Mouse (Mus musculus) forebrain, embryonic 14.5 days (tissue): ENCODE results near the gene Frmpd2. TPM values are rescaled to one million over a fixed set of nuclear protein-coding genes. Genes with fewer than 3 reads are reported as not detected.

ENCODE experiments used
- ATAC-seq: fragments of 200-750 bp; cut with Nextera tagmentation; 2 replicates; pipeline ENCODE4 v1.8.0; 2017; ENCODE audit warnings: mild to moderate bottlenecking, moderate library complexity
- DNase-seq: peaks from one replicate; pipeline ENCODE4 v3.0.0-alpha.2; 2015; ENCODE audit warnings: low spot score
- H3K27ac ChIP-seq: fragments of 300-500 bp; sonication (generic); 2 replicates; pipeline ENCODE4 v1.5.1; 2014; ENCODE audit warnings: low read depth, mild to moderate bottlenecking, control low read depth, low read length, moderate library complexity
- H3K27me3 ChIP-seq: fragments of 300-500 bp; sonication (generic); replicated peaks from 2 replicates; pipeline ENCODE4 v1.6.1; 2014; ENCODE audit warnings: low read length, control low read depth, mixed read lengths; ENCODE audit not compliant: control insufficient read depth, insufficient read depth
- H3K36me3 ChIP-seq: fragments of 300-500 bp; sonication (generic); 2 replicates; pipeline ENCODE4 v1.6.1; 2014; ENCODE audit warnings: low read length, control low read depth; ENCODE audit not compliant: control insufficient read depth, insufficient read depth
- H3K4me1 ChIP-seq: fragments of 300-500 bp; sonication (generic); 2 replicates; pipeline ENCODE4 v1.6.1; 2014; ENCODE audit warnings: antibody characterized with exemption, low read length, control low read depth; ENCODE audit not compliant: control insufficient read depth, insufficient read depth
- H3K4me2 ChIP-seq: fragments of 300-500 bp; sonication (generic); 2 replicates; pipeline ENCODE4 v1.6.1; 2014; ENCODE audit warnings: mild to moderate bottlenecking, control low read depth, low read length
- H3K4me3 ChIP-seq: fragments of 300-500 bp; sonication (generic); 2 replicates; pipeline ENCODE4 v1.5.1; 2014; ENCODE audit warnings: low read depth, low read length, control low read depth
- H3K9ac ChIP-seq: fragments of 300-500 bp; sonication (generic); 2 replicates; pipeline ENCODE4 v1.6.1; 2014; ENCODE audit warnings: mild to moderate bottlenecking, low read length, control low read depth, moderate library complexity
- H3K9me3 ChIP-seq: fragments of 300-500 bp; sonication (generic); replicated peaks from 2 replicates; pipeline ENCODE4 v1.6.1; 2016; ENCODE audit warnings: low read length, control low read depth, mixed read lengths; ENCODE audit not compliant: control insufficient read depth
- WGBS: fragments of 180-500 bp; shearing (Covaris S2); extraction: QIAGEN DNeasy Blood & Tissue Kit; methylation state at CpG from one replicate; pipeline ENCODE4 v1.1.7; 2014; 5-methylcytosine and 5-hydroxymethylcytosine counted together
- polyA plus RNA-seq: library from polyadenylated mRNA; unstranded; fragments of >200 nt; fragmentation: Nextera tagmentation; extraction: Ambion mirVana; gene quantifications from 2 replicates; pipeline ENCODE4 v1.2.1, GENCODE M21; 2014

The Frmpd2 gene
- polyA plus RNA-seq, 1 experiment from 2014 or later: 0.03 TPM

DNA sequence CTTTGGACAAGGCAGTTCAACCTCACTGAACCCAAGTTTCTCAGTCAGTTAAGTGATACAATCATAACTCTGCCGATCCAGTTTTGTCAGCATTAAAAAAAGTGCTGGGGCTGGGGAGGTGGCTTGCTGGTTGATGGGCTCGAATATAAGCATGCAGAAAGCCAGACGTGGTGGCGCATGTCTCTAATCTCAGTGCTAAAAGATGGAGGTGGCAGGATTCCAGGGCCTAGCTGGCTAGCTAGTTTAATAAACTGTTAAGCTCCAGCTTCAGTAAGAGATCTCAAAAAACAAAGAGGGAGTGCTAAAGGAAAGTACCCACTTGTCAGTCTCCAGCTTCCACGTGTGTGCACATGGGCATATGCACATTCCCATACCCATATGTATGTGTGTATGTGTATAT is 25.9 kb downstream of the Frmpd2 start:
- Histone ChIP-seq H3K4me3 (no peak overlapping the region), H3K27ac (no peak overlapping the region), H3K4me2 (no peak overlapping the region), H3K9ac (no peak overlapping the region), H3K4me1 (no peaks in the 10 kb centered on the region), H3K9me3 (no peaks in the 10 kb centered on the region), H3K36me3 (no peaks in the 10 kb centered on the region), H3K27me3 (no peaks in the 10 kb centered on the region)
- DNase-seq: peak; percentile 42
- 69% methylated on average over 5 of the region's 5 CpGs for WGBS
- ATAC-seq: no peak

DNA sequence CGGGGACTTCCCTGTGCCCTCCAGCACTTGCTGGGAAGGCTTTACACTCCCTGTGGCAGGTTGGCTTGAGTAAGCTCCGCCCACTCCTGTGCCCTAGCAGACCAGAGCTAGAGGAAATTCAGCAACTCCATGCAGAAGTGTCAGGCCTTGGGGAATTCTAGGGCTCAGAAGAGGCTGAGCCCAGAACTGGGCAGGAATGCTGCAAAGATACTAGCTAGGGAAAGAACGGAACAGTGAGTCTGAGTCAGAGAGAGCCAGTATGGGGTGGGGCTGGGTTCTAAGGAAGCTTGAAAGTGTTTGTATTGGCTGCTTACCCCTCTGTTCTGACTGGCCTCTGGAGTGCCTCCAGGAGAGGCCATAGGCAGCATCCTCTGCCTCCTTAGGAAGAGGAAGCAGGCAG is 27.4 kb downstream of the Frmpd2 start:
- Histone ChIP-seq H3K36me3 (no peaks in the 10 kb centered on the region), H3K4me3 (no peak overlapping the region), H3K27me3 (no peaks in the 10 kb centered on the region), H3K4me2 (no peak overlapping the region), H3K4me1 (no peaks in the 10 kb centered on the region), H3K9ac (no peak overlapping the region), H3K9me3 (no peaks in the 10 kb centered on the region), H3K27ac (no peak overlapping the region)
- ATAC-seq (no peak), DNase-seq (no peak)
- WGBS: 64% methylated on average over 3 of the region's 3 CpGs

DNA sequence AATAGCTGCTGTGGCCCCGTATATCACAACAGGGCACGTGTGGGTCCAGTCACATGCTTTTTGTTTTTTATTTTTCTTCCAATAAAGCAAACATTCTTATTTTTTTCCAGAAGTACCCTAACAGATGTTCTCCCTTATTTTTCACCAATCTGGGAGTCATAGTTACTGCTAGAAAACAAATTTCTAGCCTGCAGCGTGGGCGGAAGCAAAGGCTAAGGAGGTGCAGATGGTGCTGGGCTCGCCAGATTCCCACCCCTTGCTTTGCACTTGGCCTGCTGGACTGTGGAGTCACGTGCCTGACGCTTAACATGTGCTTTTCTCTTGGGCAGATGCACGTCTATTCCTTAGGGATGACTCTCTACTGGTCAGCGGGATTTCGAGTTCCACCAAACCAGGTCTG is 29.1 kb downstream of the Frmpd2 start:
- DNase-seq (no peak), ATAC-seq (no peak)
- Histone ChIP-seq H3K4me2 (no peak overlapping the region), H3K36me3 (no peaks in the 10 kb centered on the region), H3K4me3 (no peak overlapping the region), H3K9me3 (no peaks in the 10 kb centered on the region), H3K9ac (no peak overlapping the region), H3K27ac (no peak overlapping the region), H3K4me1 (no peaks in the 10 kb centered on the region), H3K27me3 (no peaks in the 10 kb centered on the region)
- whole genome bisulfite sequencing: 83% methylated on average over 10 of the region's 10 CpGs

DNA sequence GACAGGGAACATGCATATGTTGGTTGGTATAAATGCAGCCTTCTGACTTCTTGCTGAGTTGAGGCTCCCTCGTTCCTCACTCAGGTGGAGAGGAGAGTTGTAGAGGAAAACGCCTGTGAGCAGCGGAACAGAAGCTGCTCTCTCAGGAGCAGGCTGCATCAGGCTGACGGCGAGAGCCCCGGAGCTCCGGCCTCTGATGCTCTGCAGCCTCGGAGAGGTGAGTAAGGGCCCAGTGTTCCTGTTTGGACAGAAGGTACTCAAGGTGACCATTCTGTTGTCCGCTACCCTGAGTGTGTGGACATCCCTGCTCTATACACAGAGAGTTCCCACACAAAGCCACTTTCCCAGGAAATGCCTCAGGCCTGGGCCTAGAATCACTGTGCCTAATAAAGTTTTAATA is 31.8 kb downstream of the Frmpd2 start:
- DNase-seq: no peak
- H3K4me3 ChIP-seq: no peak overlapping the region
- H3K4me2 ChIP-seq: no peak overlapping the region
- no peak for ATAC-seq
- H3K27ac ChIP-seq: no peak overlapping the region
- no peak overlapping the region for H3K9ac ChIP-seq
- H3K27me3 ChIP-seq: no peaks in the 10 kb centered on the region
- H3K36me3 ChIP-seq: no peaks in the 10 kb centered on the region
- 81% methylated on average over 9 of the region's 9 CpGs for WGBS
- H3K9me3 ChIP-seq: no peaks in the 10 kb centered on the region
- no peaks in the 10 kb centered on the region for H3K4me1 ChIP-seq

DNA sequence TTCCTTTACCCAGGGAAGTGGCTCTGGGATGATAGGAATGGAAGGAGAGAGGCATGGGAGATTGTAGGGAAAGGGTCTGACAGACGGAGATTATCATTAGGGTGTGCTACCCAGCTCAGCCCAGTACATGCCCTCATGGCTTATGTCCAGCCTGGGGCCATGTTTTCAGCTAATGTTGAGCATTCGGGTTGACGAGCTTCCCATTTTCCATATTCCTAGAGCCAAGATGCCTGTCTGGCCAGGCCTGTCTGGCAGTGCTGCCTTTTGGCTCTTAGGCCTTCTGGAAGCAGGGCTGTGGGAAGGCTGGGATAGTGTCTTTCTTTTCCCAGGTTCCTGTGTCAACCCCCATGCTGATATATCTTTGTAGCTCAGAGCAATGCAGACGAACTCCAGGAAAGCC is 35.2 kb downstream of the Frmpd2 start:
- H3K4me3 ChIP-seq: no peak overlapping the region
- no peak overlapping the region for H3K9ac ChIP-seq
- no peak overlapping the region for H3K27ac ChIP-seq
- no peaks in the 10 kb centered on the region for H3K4me1 ChIP-seq
- WGBS: 72% methylated on average over 4 of the region's 4 CpGs
- no peaks in the 10 kb centered on the region for H3K36me3 ChIP-seq
- H3K4me2 ChIP-seq: no peak overlapping the region
- ATAC-seq (no peak), DNase-seq (no peak)
- no peaks in the 10 kb centered on the region for H3K9me3 ChIP-seq
- H3K27me3 ChIP-seq: no peaks in the 10 kb centered on the region

DNA sequence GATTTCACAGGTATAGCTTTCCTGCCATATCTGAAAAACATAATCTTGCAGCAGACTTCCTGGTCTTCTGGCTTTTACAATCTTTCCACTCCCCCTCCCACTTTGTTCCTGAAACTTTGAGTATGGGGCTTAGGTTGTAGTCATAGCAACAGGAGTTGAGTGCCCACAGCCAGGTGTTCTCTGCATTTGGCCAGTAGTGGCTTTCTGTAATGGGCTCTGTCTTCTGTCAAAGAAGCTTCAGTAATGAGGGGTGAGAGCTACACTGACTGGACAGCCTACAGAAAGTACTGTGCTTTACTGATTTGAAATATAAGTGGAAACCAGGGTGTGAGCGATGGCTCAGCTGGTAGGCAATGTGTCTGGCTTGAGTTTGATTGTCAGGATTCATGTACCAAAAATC is 37.2 kb downstream of the Frmpd2 start:
- no peaks in the 10 kb centered on the region for H3K9me3 ChIP-seq
- H3K9ac ChIP-seq: no peak overlapping the region
- no peak overlapping the region for H3K4me3 ChIP-seq
- 100% methylated on average over 1 of the region's 1 CpGs for WGBS
- H3K36me3 ChIP-seq: no peaks in the 10 kb centered on the region
- no peaks in the 10 kb centered on the region for H3K4me1 ChIP-seq
- H3K27ac ChIP-seq: no peak overlapping the region
- ATAC-seq (no peak), DNase-seq (no peak)
- no peaks in the 10 kb centered on the region for H3K27me3 ChIP-seq
- H3K4me2 ChIP-seq: no peak overlapping the region

DNA sequence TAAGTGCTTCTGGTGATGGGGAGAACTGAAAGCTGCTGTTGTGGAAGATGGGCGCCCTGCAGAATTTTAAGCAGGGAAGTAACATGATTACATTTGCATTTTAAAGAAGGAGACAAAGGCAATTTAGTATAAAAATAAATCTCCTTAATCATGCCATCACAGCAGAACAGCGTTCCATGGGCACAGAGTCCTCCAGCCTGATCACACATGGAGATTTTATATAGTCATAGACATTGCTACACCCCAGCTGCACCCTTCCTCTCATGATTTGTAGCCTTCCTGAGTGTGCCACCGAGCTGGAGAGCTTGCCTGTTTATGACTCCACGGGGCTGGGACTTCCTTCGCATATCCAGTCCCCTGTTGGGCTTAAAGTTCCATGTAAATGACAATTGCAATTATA is 42.4 kb downstream of the Frmpd2 start:
- 45% methylated on average over 5 of the region's 5 CpGs for WGBS
- Histone ChIP-seq H3K9ac (no peak overlapping the region), H3K9me3 (no peaks in the 10 kb centered on the region), H3K4me3 (no peak overlapping the region), H3K27me3 (no peaks in the 10 kb centered on the region), H3K4me2 (no peak overlapping the region), H3K4me1 (no peaks in the 10 kb centered on the region), H3K27ac (no peak overlapping the region), H3K36me3 (no peaks in the 10 kb centered on the region)
- DNase-seq: peak; percentile 44
- ATAC-seq: peak; percentile 74

DNA sequence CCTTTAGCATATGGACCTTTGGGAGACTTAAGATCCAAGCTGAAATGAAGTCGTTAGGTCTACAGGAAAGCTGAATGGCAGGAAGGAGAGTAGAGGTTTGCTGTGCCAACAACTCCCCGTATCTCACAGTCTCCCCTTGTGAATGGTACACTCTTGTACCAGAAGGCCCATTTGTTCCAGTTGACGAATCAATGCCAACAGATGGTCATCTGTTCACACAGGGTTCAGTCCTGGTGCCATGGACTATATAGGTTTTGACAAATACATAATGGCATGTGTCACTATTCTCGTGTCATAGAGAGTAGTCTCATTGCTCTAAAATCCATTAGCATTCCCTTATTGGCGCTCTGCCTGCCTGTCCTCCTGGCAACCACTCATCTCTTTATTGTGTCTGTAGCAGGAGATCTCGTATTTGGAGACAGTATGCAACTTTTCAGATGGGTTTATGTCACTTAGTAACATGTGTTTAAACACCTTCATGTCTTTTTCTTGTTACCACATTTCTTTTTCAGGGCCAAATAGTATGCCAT is 43.3 kb downstream of the Frmpd2 start:
- DNase-seq: peak; percentile 70
- Histone ChIP-seq H3K4me3 (no peak overlapping the region), H3K9ac (no peak overlapping the region), H3K9me3 (no peaks in the 10 kb centered on the region), H3K27ac (no peak overlapping the region), H3K27me3 (no peaks in the 10 kb centered on the region), H3K4me1 (no peaks in the 10 kb centered on the region), H3K4me2 (no peak overlapping the region), H3K36me3 (no peaks in the 10 kb centered on the region)
- ATAC-seq: peak; percentile 65
- WGBS: 54% methylated on average over 6 of the region's 6 CpGs

DNA sequence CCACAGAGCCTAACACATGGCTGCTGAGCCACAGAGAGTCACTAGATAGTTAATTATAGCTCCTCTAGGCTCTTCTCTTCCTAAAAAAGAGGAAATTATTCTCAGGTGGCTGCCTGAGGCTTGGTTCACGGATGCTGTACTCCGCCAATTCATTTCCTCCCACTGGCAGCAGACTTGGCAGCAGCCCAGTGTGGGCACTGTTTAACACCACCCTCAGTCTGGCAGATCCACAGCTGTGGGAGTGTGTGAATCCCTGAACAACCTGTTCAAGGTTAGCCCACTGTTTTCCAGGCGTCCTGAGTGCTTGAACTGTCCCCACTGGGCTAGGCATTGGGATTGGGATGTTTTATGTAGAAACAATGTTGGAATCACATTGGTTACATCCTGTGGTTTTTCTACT is 50.0 kb downstream of the Frmpd2 start:
- H3K27ac ChIP-seq: no peak overlapping the region
- H3K4me1 ChIP-seq: peaks cover 4% of the 10 kb centered on the region; the same call in 1 of the 2 replicates
- H3K4me2 ChIP-seq: no peak overlapping the region
- ATAC-seq (peak; percentile 63; the same call in 1 of the 2 replicates), DNase-seq (peak; percentile 68)
- 44% methylated on average over 3 of the region's 3 CpGs for WGBS
- no peak overlapping the region for H3K9ac ChIP-seq
- no peaks in the 10 kb centered on the region for H3K9me3 ChIP-seq
- H3K36me3 ChIP-seq: no peaks in the 10 kb centered on the region
- H3K27me3 ChIP-seq: no peaks in the 10 kb centered on the region
- no peak overlapping the region for H3K4me3 ChIP-seq
